Mouse (Mus musculus) kidney, postnatal 25 days (tissue): ENCODE results near the gene Rab34.
"Not testable (repeated sequence)": the region's sequence is repeated elsewhere in the genome, so short reads cannot be mapped to it uniquely, and the experiment has no call there.

Experiments used
- DNase-seq, 2 experiments: peaks; one replicate each; pipeline ENCODE4 v3.0.0; 2021; ENCODE audit warnings: mixed read lengths in 2 of 2

The Rab34 gene

GRCm38 (mm10) chr11:78180081-78180761, 8.0 kb upstream of the Rab34 start:
- DNase-seq: no peak

DNA sequence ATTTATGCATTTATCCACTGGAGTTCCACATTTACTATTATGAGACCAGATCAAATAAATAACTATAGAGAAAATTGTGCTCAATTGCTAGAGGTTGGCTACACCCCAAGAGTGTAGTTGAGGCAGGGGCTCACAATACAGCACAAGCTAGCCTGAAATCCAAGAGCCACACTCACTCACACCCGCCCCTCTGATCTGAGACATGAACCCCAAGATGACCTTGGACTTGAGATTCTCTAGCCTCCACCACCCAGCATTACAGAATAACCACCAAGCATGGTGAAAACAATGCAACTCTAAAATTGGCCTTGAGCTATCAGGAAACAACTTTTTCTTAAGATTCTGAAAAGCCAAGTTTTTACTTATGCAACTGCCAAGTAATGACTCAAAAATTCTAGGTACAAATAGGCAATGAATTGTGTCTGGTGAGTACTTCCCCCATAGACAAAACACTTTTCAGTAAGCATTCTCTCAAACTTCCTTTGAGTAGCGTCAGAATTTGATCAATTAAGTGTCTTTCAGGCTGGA, 6.3 kb upstream of the Rab34 start:
- no peak for DNase-seq

GRCm38 (mm10) chr11:78182450-78182849, 5.8 kb upstream of the Rab34 start:
- DNase-seq: no peak

GRCm38 (mm10) chr11:78182961-78183844, 5.0 kb upstream of the Rab34 start, which contains the start of gene Rpl23a:
Rpl23a (minus strand) TSS chr11:78183584.
- DNase-seq: peak; percentile 78 to 87

DNA sequence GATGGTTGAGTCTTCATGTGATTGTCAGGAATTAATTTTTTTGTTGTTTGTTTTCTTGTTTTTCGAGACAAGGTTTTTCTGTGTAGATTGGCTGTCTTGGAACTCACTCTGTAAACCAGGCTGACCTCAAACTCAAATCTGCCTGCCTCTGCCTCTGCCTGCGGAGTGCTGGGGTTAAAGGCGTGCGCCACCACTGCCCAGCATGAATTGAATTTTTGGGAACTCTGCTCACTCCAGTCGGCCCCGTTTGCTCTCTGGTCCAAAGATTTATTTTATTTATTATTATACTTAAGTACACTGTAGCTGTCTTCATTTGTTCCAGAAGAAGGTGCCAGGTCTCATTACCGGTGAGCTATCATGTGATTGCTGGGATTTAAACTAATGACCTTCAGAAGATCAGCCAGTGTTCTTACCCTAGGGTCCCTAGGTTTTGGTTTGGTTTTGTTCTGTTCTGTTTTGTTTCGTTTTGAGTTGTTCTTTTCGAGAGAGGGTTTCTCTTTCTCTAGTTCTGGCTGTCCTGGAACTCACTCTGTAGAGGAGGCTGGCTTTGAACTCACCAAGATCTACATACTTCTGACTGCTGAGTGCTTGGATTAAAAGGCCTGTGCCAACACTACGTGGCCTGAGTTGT, 4.2 kb upstream of the Rab34 start:
- DNase-seq: peak in 1 of 2 experiments; percentile 44

GRCm38 (mm10) chr11:78184702-78185101, 3.5 kb upstream of the Rab34 start:
- not testable (repeated sequence) for DNase-seq

DNA sequence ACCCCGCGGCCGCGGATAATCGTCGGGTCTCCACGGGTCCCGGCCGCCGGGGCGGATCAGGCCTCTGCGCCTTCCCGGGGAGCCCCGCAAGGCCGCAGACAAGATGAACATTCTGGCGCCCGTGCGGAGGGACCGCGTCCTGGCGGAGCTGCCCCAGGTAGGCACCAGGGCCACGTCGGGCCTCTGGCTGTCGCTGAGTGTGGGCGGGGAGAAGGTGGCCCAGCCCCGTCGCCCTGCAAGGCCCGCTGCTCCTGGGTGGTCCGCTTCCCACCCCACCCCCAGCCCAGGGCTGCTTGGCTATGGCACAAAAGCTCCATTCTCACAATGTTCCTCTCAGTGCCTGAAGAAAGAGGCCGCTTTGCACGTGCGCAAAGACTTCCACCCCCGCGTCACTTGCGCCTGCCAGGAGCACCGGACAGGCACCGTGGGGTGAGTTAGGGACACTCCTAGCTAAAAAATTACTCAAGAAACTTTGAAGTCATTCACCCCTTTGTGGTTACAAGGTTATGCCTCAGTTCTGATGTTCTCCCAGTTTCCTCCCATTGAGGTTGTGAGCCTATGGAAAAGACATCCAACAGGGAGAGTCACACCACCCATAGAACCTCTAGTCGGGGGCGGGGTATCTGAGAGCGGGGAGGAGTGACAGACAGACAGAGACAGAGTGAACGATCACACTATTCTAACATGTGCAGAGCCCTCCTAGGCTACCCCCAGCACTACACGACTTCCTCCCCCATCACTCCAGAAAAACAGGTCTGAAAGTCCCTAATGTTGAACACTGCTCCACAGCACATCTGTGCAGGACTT, 1.2 kb downstream of the Rab34 start:
- peak; percentile 72 to 91 for DNase-seq

DNA sequence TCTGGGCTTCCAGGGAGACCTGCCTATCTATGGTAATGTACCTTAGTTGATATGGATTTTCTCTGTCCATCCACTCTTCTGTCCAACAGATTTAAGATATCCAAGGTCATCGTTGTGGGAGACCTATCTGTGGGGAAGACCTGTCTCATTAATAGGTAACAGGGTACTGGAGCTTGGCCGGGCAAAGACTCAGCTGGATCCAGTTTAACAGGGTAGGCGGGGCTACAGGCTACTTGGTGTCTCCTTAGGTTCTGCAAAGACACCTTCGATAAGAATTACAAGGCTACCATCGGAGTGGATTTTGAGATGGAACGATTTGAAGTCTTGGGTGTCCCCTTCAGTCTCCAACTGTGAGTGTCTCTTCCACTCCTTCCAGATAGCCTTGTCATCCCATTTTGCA, 1.8 kb downstream of the Rab34 start:
- peak; percentile 85 to 89 for DNase-seq

- no peak for DNase-seq
Observed at GRCm38 (mm10) chr11:78193113-78193512, 4.9 kb downstream of the Rab34 start, which contains the start of gene Proca1. Proca1 (plus strand) TSS chr11:78193392.

GRCm38 (mm10) chr11:78194411-78195100, 6.3 kb downstream of the Rab34 start:
- DNase-seq: peak; percentile 87 to 88

DNA sequence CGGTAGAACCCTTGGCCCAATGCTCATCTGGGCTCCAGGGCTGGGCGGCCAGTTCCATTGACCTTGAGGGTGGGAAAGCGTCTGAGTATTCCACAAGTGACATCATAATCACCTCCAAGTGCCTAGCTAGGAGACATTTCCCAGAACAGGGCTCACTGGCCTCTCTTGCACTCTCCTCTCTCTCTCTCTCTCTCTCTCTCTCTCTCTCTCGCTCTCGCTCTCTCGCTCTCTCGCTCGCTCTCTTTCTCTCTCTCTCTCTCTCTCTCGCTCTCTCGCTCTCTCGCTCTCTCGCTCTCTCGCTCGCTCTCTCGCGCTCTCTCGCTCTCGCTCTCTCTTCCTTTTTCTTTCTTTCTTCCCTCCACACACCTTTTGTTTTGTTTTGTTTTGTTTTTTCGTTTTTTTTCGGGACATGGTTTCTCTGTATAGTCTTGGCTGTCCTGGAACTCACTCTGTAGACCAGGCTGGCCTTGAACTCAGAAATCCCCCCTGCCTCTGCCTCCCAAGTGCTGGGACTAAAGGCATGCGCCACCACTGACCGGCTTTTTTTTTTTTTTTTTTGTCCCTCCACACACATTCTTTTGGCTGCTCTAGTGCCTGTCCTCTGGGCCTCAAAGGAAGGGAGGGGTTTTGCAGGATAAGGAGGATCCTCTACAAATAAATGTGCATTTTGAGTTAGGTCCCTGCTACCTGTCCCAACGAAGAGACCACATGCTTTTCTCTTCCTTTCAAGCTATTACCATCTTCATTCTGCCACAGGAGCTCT, 7.1 kb downstream of the Rab34 start:
- no peak for DNase-seq

DNA sequence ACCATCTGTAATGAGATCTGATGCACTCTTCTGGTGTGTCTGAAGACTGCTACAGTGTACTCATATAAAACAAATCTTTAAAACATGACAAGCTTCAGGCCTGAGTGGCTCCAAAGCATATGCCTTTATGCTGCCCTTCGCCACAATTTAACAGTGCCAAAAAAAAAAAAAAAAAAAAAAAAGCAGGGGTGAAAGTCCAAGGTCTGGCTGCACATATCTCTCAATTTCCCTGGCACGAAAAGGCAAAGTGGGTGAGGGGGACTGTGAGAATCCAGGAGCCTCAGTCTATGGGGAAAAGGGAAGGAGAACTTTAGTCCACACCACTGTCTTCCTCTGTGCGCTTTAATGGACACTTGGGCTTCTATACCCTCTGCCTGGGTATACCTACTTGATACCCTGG, 14.1 kb downstream of the Rab34 start:
- no peak for DNase-seq

DNA sequence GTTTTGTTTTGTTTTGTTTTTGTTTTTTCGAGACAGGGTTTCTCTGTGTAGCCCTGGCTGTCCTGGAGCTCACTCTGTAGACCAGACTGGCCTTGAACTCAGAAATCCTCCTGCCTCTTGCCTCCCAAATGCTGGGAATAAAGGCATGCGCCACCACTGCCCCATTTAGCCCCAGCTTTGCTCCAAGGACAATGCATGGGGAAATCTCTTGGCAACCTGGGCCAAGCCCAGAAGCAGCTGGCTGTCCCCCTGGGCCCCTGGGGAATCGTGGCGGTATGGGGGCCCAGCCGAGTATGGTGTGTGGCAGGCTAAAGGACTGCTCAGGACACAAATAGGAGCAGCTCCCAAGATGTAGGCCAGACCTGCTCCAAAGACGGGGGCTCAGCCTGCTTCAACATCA, 16.1 kb downstream of the Rab34 start:
- no peak for DNase-seq

DNA sequence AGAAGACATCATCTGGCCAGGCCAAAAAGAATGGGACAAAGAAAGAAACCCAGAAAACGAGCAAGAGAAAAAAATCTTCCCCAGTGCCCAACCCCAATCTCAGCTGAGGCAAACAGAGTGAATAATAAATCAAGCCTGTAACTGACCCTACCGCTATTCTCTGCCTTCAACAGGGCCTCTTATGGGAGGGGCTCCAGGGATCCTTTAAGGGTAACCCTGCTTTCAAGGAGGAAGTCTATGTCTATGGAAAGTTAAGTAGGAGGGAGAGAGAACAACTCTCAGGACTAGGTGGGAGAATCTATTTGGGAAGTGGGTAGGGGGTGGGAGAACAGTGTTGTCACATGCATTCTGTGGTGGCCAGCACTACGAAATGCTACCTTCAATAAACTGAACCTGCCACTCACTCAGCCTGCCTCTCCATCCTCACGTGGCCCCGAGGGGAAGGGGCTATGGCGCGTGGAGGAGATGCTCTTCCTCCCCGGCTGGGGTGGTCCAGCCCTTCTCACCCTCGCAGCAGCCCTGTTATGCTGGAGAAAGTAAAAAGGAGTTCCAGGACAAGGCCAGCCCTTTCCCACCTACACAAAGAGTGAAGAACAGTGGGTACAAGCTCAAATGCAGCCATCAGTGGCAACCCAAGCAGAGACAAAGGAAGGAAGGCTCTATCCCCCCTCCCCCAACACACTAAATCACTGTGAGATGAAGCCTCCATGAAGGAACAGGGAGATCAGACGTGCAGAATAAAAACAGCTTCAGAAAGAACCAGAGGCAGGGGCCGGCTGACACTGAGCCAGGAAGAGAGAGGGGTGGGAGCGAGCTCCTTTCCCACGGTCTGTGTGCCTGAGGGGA, 17.4 kb downstream of the Rab34 start:
- no peak for DNase-seq

GRCm38 (mm10) chr11:78207190-78207589, 19.0 kb downstream of the Rab34 start:
- no peak for DNase-seq

GRCm38 (mm10) chr11:78209886-78210285, 21.7 kb downstream of the Rab34 start:
- no peak for DNase-seq

GRCm38 (mm10) chr11:78210615-78211014, 22.4 kb downstream of the Rab34 start:
- DNase-seq: no peak

DNA sequence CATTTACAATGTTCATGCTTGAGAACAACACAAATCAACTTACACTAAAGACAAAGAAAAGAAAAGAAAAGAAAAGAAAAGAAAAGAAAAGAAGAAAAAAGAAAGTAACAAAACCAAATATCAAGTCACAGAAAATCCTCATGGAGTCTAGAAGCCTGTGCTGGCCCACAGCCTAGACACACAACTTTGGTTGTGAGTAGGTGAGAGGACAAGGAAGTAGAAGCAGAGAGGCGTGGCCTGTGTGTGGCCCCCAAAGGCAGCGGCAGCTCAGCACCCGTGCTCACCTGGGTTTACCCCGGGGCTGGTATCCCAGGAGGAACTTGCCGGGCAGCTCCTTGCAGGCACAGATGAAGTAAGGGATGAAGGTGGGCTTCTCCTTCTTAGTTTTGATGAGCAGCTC, 23.3 kb downstream of the Rab34 start:
- DNase-seq: no peak

- DNase-seq: no peak
Observed at GRCm38 (mm10) chr11:78213086-78213817, 25.0 kb downstream of the Rab34 start.
